Mouse (Mus musculus): Measurements from ENCODE around the gene Nedd9.

- no peak for TF ChIP-seq GATA1 (IDR thresholded peaks at IDR 0.05; ENCODE audit: low read length)
- no peak for TF ChIP-seq TAL1 (IDR thresholded peaks at IDR 0.05; ENCODE audit: low read length)
Measured at GRCm38 (mm10) chr13:41273927-41274650, 213.1 kb downstream of the Nedd9 start, which contains the start of gene Gm17364.
